Mouse (Mus musculus): ENCODE data around the gene Apol10b.
"Not testable (repeated sequence)": the region's sequence is repeated elsewhere in the genome, so short reads cannot be mapped to it uniquely, and the experiment has no call there.

The Apol10b gene

GRCm38 (mm10) chr15:77595961-77596360 lies at the start of gene Apol10b:
Gene Apol10b, minus strand, starts transcription at chr15:77596125.
- DNase-seq = no peak

- DNase-seq = not testable (repeated sequence)
These were observed 47.3 kb upstream of the Apol10b start, which contains the start of gene Apol11b for GRCm38 (mm10) chr15:77643176-77643575. Gene Apol11b, minus strand, starts transcription at chr15:77643286.

GRCm38 (mm10) chr15:77629822-77630221 lies 33.9 kb upstream of the Apol10b start:
- not testable (repeated sequence) for DNase-seq

GRCm38 (mm10) chr15:77628647-77629046 lies 32.7 kb upstream of the Apol10b start:
- DNase-seq = not testable (repeated sequence)

- DNase-seq = not testable (repeated sequence)
These were observed 30.5 kb upstream of the Apol10b start for GRCm38 (mm10) chr15:77626471-77626870.

- no peak for DNase-seq
These were observed 28.8 kb upstream of the Apol10b start for GRCm38 (mm10) chr15:77624710-77625109.

- DNase-seq = no peak
These were observed 10.1 kb upstream of the Apol10b start for GRCm38 (mm10) chr15:77606069-77606468.

- no peak for DNase-seq
These were observed 3.0 kb upstream of the Apol10b start, which contains the start of gene Gm36245 for GRCm38 (mm10) chr15:77598958-77599357. Gene Gm36245, plus strand, starts transcription at chr15:77599258.

- no peak for DNase-seq
These were observed 2.5 kb upstream of the Apol10b start for GRCm38 (mm10) chr15:77598429-77598828.

GRCm38 (mm10) chr15:77593557-77593956 lies 2.4 kb downstream of the Apol10b start:
- DNase-seq = no peak

- DNase-seq = no peak
These were observed 5.0 kb downstream of the Apol10b start for GRCm38 (mm10) chr15:77590881-77591280.

GRCm38 (mm10) chr15:77588981-77589380 lies 6.9 kb downstream of the Apol10b start:
- DNase-seq = no peak

GRCm38 (mm10) chr15:77587026-77587425 lies 8.9 kb downstream of the Apol10b start:
- DNase-seq = no peak

- DNase-seq = no peak
These were observed 14.2 kb downstream of the Apol10b start for GRCm38 (mm10) chr15:77581681-77582080.

GRCm38 (mm10) chr15:77579311-77579710 lies 16.6 kb downstream of the Apol10b start:
- no peak for DNase-seq

GRCm38 (mm10) chr15:77578801-77579200 lies 17.1 kb downstream of the Apol10b start:
- no peak for DNase-seq

GRCm38 (mm10) chr15:77563219-77563618 lies 32.7 kb downstream of the Apol10b start:
- no peak for DNase-seq

- DNase-seq = no peak
These were observed 34.1 kb downstream of the Apol10b start, which contains the start of gene 1700025B11Rik for GRCm38 (mm10) chr15:77561792-77562191. Gene 1700025B11Rik, minus strand, starts transcription at chr15:77561892.

GRCm38 (mm10) chr15:77539221-77539620 lies 56.7 kb downstream of the Apol10b start:
- not testable (repeated sequence) for DNase-seq

All from thymus, postnatal 36 days (tissue).